Mouse (Mus musculus) c-Kit-negative CD71-positive TER-119-positive erythroid progenitor cells, embryonic 14.5 days (primary cell): ENCODE measurements around the gene Car6.

ENCODE experiments used
- DNase-seq: peaks from one replicate; pipeline ENCODE4 v3.0.0-alpha.2; 2013; ENCODE audit warnings: low read depth, low spot score

The Car6 gene

GRCm38 (mm10) chr4:150201232-150201631, at the start of gene Car6:
Gene Car6, minus strand, starts transcription at chr4:150201332.
- DNase-seq = no peak

GRCm38 (mm10) chr4:150249731-150250270, 48.7 kb upstream of the Car6 start:
- no peak for DNase-seq

GRCm38 (mm10) chr4:150248917-150249316, 47.8 kb upstream of the Car6 start:
- DNase-seq = no peak

- no peak for DNase-seq
Measured at GRCm38 (mm10) chr4:150248009-150248408, 46.9 kb upstream of the Car6 start.

- DNase-seq = no peak
Measured at GRCm38 (mm10) chr4:150245876-150246275, 44.7 kb upstream of the Car6 start.

- DNase-seq = no peak
Measured at GRCm38 (mm10) chr4:150242745-150243144, 41.6 kb upstream of the Car6 start.

- DNase-seq = no peak
Measured at GRCm38 (mm10) chr4:150241708-150242107, 40.6 kb upstream of the Car6 start.

- no peak for DNase-seq
Measured at GRCm38 (mm10) chr4:150240381-150240886, 39.3 kb upstream of the Car6 start.

- peak; percentile 91 for DNase-seq
Measured at GRCm38 (mm10) chr4:150239951-150240368, 38.8 kb upstream of the Car6 start.

- no peak for DNase-seq
Measured at GRCm38 (mm10) chr4:150239503-150239902, 38.4 kb upstream of the Car6 start.

GRCm38 (mm10) chr4:150239087-150239480, 38.0 kb upstream of the Car6 start:
- DNase-seq = no peak

GRCm38 (mm10) chr4:150238433-150239086, 37.4 kb upstream of the Car6 start:
- DNase-seq = no peak

GRCm38 (mm10) chr4:150237636-150238361, 36.7 kb upstream of the Car6 start:
- DNase-seq = no peak

- peak; percentile 93 for DNase-seq
Measured at GRCm38 (mm10) chr4:150236521-150237481, 35.7 kb upstream of the Car6 start, which contains the start of gene Eno1. Gene Eno1, plus strand, starts transcription at chr4:150236721.

GRCm38 (mm10) chr4:150236031-150236430, 34.9 kb upstream of the Car6 start:
- DNase-seq = no peak

GRCm38 (mm10) chr4:150235585-150235984, 34.5 kb upstream of the Car6 start:
- no peak for DNase-seq

- DNase-seq = no peak
Measured at GRCm38 (mm10) chr4:150234599-150235327, 33.6 kb upstream of the Car6 start.

GRCm38 (mm10) chr4:150231871-150232270, 30.7 kb upstream of the Car6 start:
- DNase-seq = no peak

GRCm38 (mm10) chr4:150230460-150231407, 29.6 kb upstream of the Car6 start:
- DNase-seq = no peak
